Mouse (Mus musculus) hindbrain, embryonic 15.5 days (tissue): ENCODE measurements around the gene Nup160. TPM values are rescaled to one million over a fixed set of nuclear protein-coding genes. Genes with fewer than 3 reads are reported as not detected.
A peak's percentile ranks its signal among the peaks of the same experiment; 100 is the strongest.

Experiments used
- ATAC-seq: fragments of 200-750 bp; cut with Nextera tagmentation; 2 replicates; pipeline ENCODE4 v1.8.0; 2017; ENCODE audit warnings: low read depth, moderate number of reproducible peaks, moderate TSS enrichment; ENCODE audit not compliant: low FRiP score
- H3K27ac ChIP-seq: fragments of 300-500 bp; sonication (generic); replicated peaks from 2 replicates; pipeline ENCODE4 v1.5.1; 2015; ENCODE audit warnings: mild to moderate bottlenecking, inconsistent platforms
- H3K27me3 ChIP-seq: fragments of 300-500 bp; sonication (generic); 2 replicates; pipeline ENCODE4 v1.6.1; 2015; ENCODE audit warnings: control low read depth, inconsistent platforms
- H3K36me3 ChIP-seq: fragments of 300-500 bp; sonication (generic); 2 replicates; pipeline ENCODE4 v1.6.1; 2015; ENCODE audit warnings: control low read depth, inconsistent platforms
- H3K4me1 ChIP-seq: fragments of 300-500 bp; sonication (generic); replicated peaks from 2 replicates; pipeline ENCODE4 v1.6.1; 2015; ENCODE audit warnings: control low read depth, inconsistent platforms
- H3K4me2 ChIP-seq: fragments of 300-500 bp; sonication (generic); 2 replicates; pipeline ENCODE4 v1.6.1; 2015; ENCODE audit warnings: moderate library complexity, mild to moderate bottlenecking, inconsistent platforms
- H3K4me3 ChIP-seq: fragments of 300-500 bp; sonication (generic); 2 replicates; pipeline ENCODE4 v1.5.1; 2015; ENCODE audit warnings: mild to moderate bottlenecking, inconsistent platforms
- H3K9ac ChIP-seq: fragments of 300-500 bp; sonication (generic); 2 replicates; pipeline ENCODE4 v1.6.1; 2015; ENCODE audit warnings: inconsistent platforms
- H3K9me3 ChIP-seq: fragments of 300-500 bp; sonication (generic); 2 replicates; pipeline ENCODE4 v1.6.1; 2016; ENCODE audit warnings: control low read depth, inconsistent platforms
- WGBS: fragments of 180-500 bp; shearing (Covaris S2); methylation state at CpG from one replicate; pipeline ENCODE4 v1.1.7; 2015; 5-methylcytosine and 5-hydroxymethylcytosine counted together
- polyA plus RNA-seq: library from polyadenylated mRNA; unstranded; fragments of >200 nt; fragmentation: Nextera tagmentation; extraction: Ambion mirVana; gene quantifications from 2 replicates; pipeline ENCODE4 v1.2.1, GENCODE M21; 2015

The Nup160 gene
- polyA plus RNA-seq, 1 experiment from 2014 or later: 23.4 TPM

- Histone ChIP-seq H3K4me1 (no peaks in the 10 kb centered on the region), H3K9me3 (no peaks in the 10 kb centered on the region), H3K4me3 (no peak overlapping the region), H3K36me3 (peaks cover 71% of the 10 kb centered on the region), H3K27ac (no peak overlapping the region), H3K9ac (no peak overlapping the region), H3K27me3 (no peaks in the 10 kb centered on the region), H3K4me2 (no peak overlapping the region)
- ATAC-seq: no peak
- WGBS: 78% methylated on average over 5 of the region's 5 CpGs
Measured at GRCm38 (mm10) chr2:90717948-90718347, 40.9 kb downstream of the Nup160 start.

GRCm38 (mm10) chr2:90726818-90727217 is 49.8 kb downstream of the Nup160 start:
- WGBS: 98% methylated on average over 3 of the region's 3 CpGs
- Histone ChIP-seq H3K36me3 (peaks cover 83% of the 10 kb centered on the region), H3K4me2 (no peak overlapping the region), H3K27me3 (no peaks in the 10 kb centered on the region), H3K4me3 (no peak overlapping the region), H3K9me3 (no peaks in the 10 kb centered on the region), H3K9ac (no peak overlapping the region), H3K27ac (no peak overlapping the region), H3K4me1 (no peaks in the 10 kb centered on the region)
- no peak for ATAC-seq

GRCm38 (mm10) chr2:90735326-90735725 is 58.3 kb downstream of the Nup160 start:
- no peak overlapping the region for H3K27ac ChIP-seq
- H3K4me2 ChIP-seq: no peak overlapping the region
- H3K36me3 ChIP-seq: peaks cover 61% of the 10 kb centered on the region
- no peak for ATAC-seq
- H3K4me3 ChIP-seq: no peak overlapping the region
- no peaks in the 10 kb centered on the region for H3K27me3 ChIP-seq
- no peaks in the 10 kb centered on the region for H3K9me3 ChIP-seq
- 95% methylated on average over 11 of the region's 11 CpGs for whole genome bisulfite sequencing
- no peak overlapping the region for H3K9ac ChIP-seq
- no peaks in the 10 kb centered on the region for H3K4me1 ChIP-seq

- Histone ChIP-seq H3K9me3 (no peaks in the 10 kb centered on the region), H3K4me2 (no peak overlapping the region), H3K4me1 (no peaks in the 10 kb centered on the region), H3K4me3 (no peak overlapping the region), H3K9ac (no peak overlapping the region), H3K36me3 (peaks cover 28% of the 10 kb centered on the region), H3K27me3 (no peaks in the 10 kb centered on the region), H3K27ac (no peak overlapping the region)
- no peak for ATAC-seq
- 91% methylated on average over 3 of the region's 3 CpGs for WGBS
Measured at GRCm38 (mm10) chr2:90738801-90739200, 61.8 kb downstream of the Nup160 start.

GRCm38 (mm10) chr2:90739327-90739726 is 62.3 kb downstream of the Nup160 start:
- 89% methylated on average over 3 of the region's 3 CpGs for WGBS
- no peaks in the 10 kb centered on the region for H3K4me1 ChIP-seq
- no peak for ATAC-seq

GRCm38 (mm10) chr2:90739921-90740320 is 62.9 kb downstream of the Nup160 start:
- WGBS: 87% methylated on average over 5 of the region's 5 CpGs
- Histone ChIP-seq H3K4me3 (no peak overlapping the region), H3K9me3 (no peaks in the 10 kb centered on the region), H3K27ac (no peak overlapping the region), H3K27me3 (no peaks in the 10 kb centered on the region), H3K9ac (no peak overlapping the region), H3K36me3 (peaks cover 18% of the 10 kb centered on the region), H3K4me2 (no peak overlapping the region), H3K4me1 (no peaks in the 10 kb centered on the region)
- no peak for ATAC-seq

More at GRCm38 (mm10) chr2:90739327-90739726, 62.3 kb downstream of the Nup160 start:
- H3K9me3 ChIP-seq: no peaks in the 10 kb centered on the region
- H3K9ac ChIP-seq: no peak overlapping the region
- H3K27ac ChIP-seq: no peak overlapping the region
- no peak overlapping the region for H3K4me3 ChIP-seq
- H3K4me2 ChIP-seq: no peak overlapping the region
- H3K27me3 ChIP-seq: no peaks in the 10 kb centered on the region
- peaks cover 24% of the 10 kb centered on the region for H3K36me3 ChIP-seq

GRCm38 (mm10) chr2:90744285-90745052 is 67.5 kb downstream of the Nup160 start:
- Histone ChIP-seq H3K4me2 (peak overlapping the region; percentile 63), H3K27ac (peak overlapping the region; percentile 98), H3K9me3 (no peaks in the 10 kb centered on the region), H3K4me1 (peaks cover 23% of the 10 kb centered on the region), H3K27me3 (no peaks in the 10 kb centered on the region), H3K9ac (peak overlapping the region; percentile 33; the same call in 1 of the 2 replicates), H3K36me3 (peaks cover 13% of the 10 kb centered on the region; the same call in 1 of the 2 replicates), H3K4me3 (peak overlapping the region; percentile 67)
- 57% methylated on average over 12 of the region's 12 CpGs for WGBS
- peak; percentile 0; the same call in 1 of the 2 replicates for ATAC-seq

GRCm38 (mm10) chr2:90745053-90745678 is 68.2 kb downstream of the Nup160 start, which contains the start of gene Fnbp4:
TSS of gene Fnbp4 (plus strand) at chr2:90745370.
- peaks cover 27% of the 10 kb centered on the region for H3K4me1 ChIP-seq
- H3K27ac ChIP-seq: peak within 1 kb of the TSS; percentile 98
- H3K9ac ChIP-seq: peak within 1 kb of the TSS; percentile 96
- H3K27me3 ChIP-seq: no peaks in the 10 kb centered on the region
- WGBS: under 1% methylated on average over 44 of the region's 44 CpGs
- H3K9me3 ChIP-seq: no peaks in the 10 kb centered on the region
- ATAC-seq: peak; percentile 100
- H3K4me3 ChIP-seq: peak within 1 kb of the TSS; percentile 67
- H3K4me2 ChIP-seq: peak within 1 kb of the TSS; percentile 64
- H3K36me3 ChIP-seq: peaks cover 13% of the 10 kb centered on the region; the same call in 1 of the 2 replicates

GRCm38 (mm10) chr2:90745740-90746537 is 68.9 kb downstream of the Nup160 start:
- under 1% methylated on average over 54 of the region's 54 CpGs for WGBS
- Histone ChIP-seq H3K27ac (peak overlapping the region; percentile 98), H3K4me2 (peak overlapping the region; percentile 64), H3K36me3 (peaks cover 18% of the 10 kb centered on the region), H3K4me1 (peaks cover 27% of the 10 kb centered on the region), H3K9me3 (no peaks in the 10 kb centered on the region), H3K9ac (peak overlapping the region; percentile 96), H3K4me3 (peak overlapping the region; percentile 67), H3K27me3 (no peaks in the 10 kb centered on the region)
- peak; percentile 2; the same call in 1 of the 2 replicates for ATAC-seq

GRCm38 (mm10) chr2:90746538-90746865 is 69.5 kb downstream of the Nup160 start:
- Histone ChIP-seq H3K9ac (peak overlapping the region; percentile 96), H3K36me3 (peaks cover 24% of the 10 kb centered on the region), H3K27me3 (no peaks in the 10 kb centered on the region), H3K4me3 (peak overlapping the region; percentile 67), H3K4me2 (peak overlapping the region; percentile 64), H3K9me3 (no peaks in the 10 kb centered on the region), H3K4me1 (peaks cover 27% of the 10 kb centered on the region), H3K27ac (peak overlapping the region; percentile 98)
- WGBS: 13% methylated on average over 4 of the region's 4 CpGs
- no peak for ATAC-seq

- H3K36me3 ChIP-seq: peaks cover 26% of the 10 kb centered on the region
- no peak for ATAC-seq
- H3K9me3 ChIP-seq: no peaks in the 10 kb centered on the region
- H3K4me2 ChIP-seq: peak overlapping the region; percentile 64
- H3K9ac ChIP-seq: no peak overlapping the region
- peak overlapping the region; percentile 67 for H3K4me3 ChIP-seq
- H3K4me1 ChIP-seq: peaks cover 27% of the 10 kb centered on the region
- H3K27ac ChIP-seq: no peak overlapping the region
- WGBS: 94% methylated on average over 10 of the region's 10 CpGs
- H3K27me3 ChIP-seq: no peaks in the 10 kb centered on the region
Measured at GRCm38 (mm10) chr2:90747131-90747530, 70.1 kb downstream of the Nup160 start.
